Mouse (Mus musculus): ENCODE data around the gene Evi2. TPM values are rescaled to one million over a fixed set of nuclear protein-coding genes. Genes with fewer than 3 reads are reported as not detected.
A peak's percentile ranks its signal among the peaks of the same experiment; 100 is the strongest.

Gene Evi2
- polyA plus RNA-seq, 1 experiment: 0.16 TPM

- H3K27me3 ChIP-seq (ENCODE audit: control insufficient read depth, insufficient read depth, low read length): no peaks in the 10 kb centered on the region
- WGBS: 90% methylated on average over 7 of the region's 7 CpGs
- no peak overlapping the region for H3K4me3 ChIP-seq (replicated peaks; ENCODE audit: insufficient read depth, low read depth, low read length)
- no peak for TF ChIP-seq CTCF (IDR thresholded peaks at IDR 0.05; ENCODE audit: borderline replicate concordance, insufficient read depth, low read depth, low read length)
- TF ChIP-seq POLR2A (IDR thresholded peaks at IDR 0.05; ENCODE audit: borderline replicate concordance, insufficient read depth, low read length): no peak
- no peak for DNase-seq
- no peaks in the 10 kb centered on the region for H3K4me1 ChIP-seq (ENCODE audit: control insufficient read depth, insufficient read depth, low read length)
- H3K27ac ChIP-seq (ENCODE audit: insufficient read depth, low read length): no peak overlapping the region
Measured at GRCm38 (mm10) chr11:79563493-79563892, 33.1 kb upstream of the Evi2 start.

GRCm38 (mm10) chr11:79560536-79560935, 30.1 kb upstream of the Evi2 start:
- DNase-seq: no peak
- no peak overlapping the region for H3K4me3 ChIP-seq (replicated peaks; ENCODE audit: insufficient read depth, low read depth, low read length)
- no peak overlapping the region for H3K27ac ChIP-seq (ENCODE audit: insufficient read depth, low read length)
- no peaks in the 10 kb centered on the region for H3K4me1 ChIP-seq (ENCODE audit: control insufficient read depth, insufficient read depth, low read length)
- 95% methylated on average over 4 of the region's 4 CpGs for WGBS
- H3K27me3 ChIP-seq (ENCODE audit: control insufficient read depth, insufficient read depth, low read length): no peaks in the 10 kb centered on the region
- TF ChIP-seq CTCF (IDR thresholded peaks at IDR 0.05; ENCODE audit: borderline replicate concordance, insufficient read depth, low read depth, low read length): no peak
- TF ChIP-seq POLR2A (IDR thresholded peaks at IDR 0.05; ENCODE audit: borderline replicate concordance, insufficient read depth, low read length): no peak

DNA sequence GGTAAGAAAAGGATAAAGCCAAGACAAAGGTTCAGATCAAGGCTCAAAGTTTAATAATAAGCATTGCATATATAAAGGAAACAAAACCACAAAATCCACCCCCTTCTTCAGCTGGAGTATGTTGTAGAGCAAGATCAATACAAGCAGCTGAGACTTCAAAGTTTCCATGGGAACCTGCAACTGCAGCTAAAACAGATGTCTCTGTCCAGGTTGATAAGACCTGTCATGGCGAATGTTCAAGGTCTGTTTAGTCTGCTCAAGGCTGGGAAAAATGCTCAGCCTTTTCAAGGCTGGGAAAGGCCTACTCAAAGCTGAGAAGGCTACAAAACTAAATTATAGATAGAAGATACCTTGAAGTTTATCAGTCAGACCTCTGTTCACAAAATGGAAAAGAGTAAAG, 22.2 kb upstream of the Evi2 start:
- Histone ChIP-seq H3K4me3 (replicated peaks; ENCODE audit: insufficient read depth, low read depth, low read length) (no peak overlapping the region), H3K27ac (ENCODE audit: insufficient read depth, low read length) (no peak overlapping the region), H3K4me1 (ENCODE audit: control insufficient read depth, insufficient read depth, low read length) (no peaks in the 10 kb centered on the region), H3K27me3 (ENCODE audit: control insufficient read depth, insufficient read depth, low read length) (no peaks in the 10 kb centered on the region)
- TF ChIP-seq POLR2A (IDR thresholded peaks at IDR 0.05; ENCODE audit: borderline replicate concordance, insufficient read depth, low read length) (no peak), CTCF (IDR thresholded peaks at IDR 0.05; ENCODE audit: borderline replicate concordance, insufficient read depth, low read depth, low read length) (no peak)
- no peak for DNase-seq
- 93% methylated on average over 1 of the region's 1 CpGs for WGBS

GRCm38 (mm10) chr11:79536293-79536692, 5.9 kb upstream of the Evi2 start:
- H3K4me1 ChIP-seq (ENCODE audit: control insufficient read depth, insufficient read depth, low read length): peaks cover 10% of the 10 kb centered on the region
- H3K27ac ChIP-seq (ENCODE audit: insufficient read depth, low read length): no peak overlapping the region
- no peaks in the 10 kb centered on the region for H3K27me3 ChIP-seq (ENCODE audit: control insufficient read depth, insufficient read depth, low read length)
- 96% methylated on average over 3 of the region's 3 CpGs for WGBS
- no peak overlapping the region for H3K4me3 ChIP-seq (replicated peaks; ENCODE audit: insufficient read depth, low read depth, low read length)
- TF ChIP-seq CTCF (IDR thresholded peaks at IDR 0.05; ENCODE audit: borderline replicate concordance, insufficient read depth, low read depth, low read length): no peak
- no peak for TF ChIP-seq POLR2A (IDR thresholded peaks at IDR 0.05; ENCODE audit: borderline replicate concordance, insufficient read depth, low read length)
- DNase-seq: no peak

- no peak for DNase-seq
- Histone ChIP-seq H3K4me3 (replicated peaks; ENCODE audit: insufficient read depth, low read depth, low read length) (no peak overlapping the region), H3K4me1 (ENCODE audit: control insufficient read depth, insufficient read depth, low read length) (peaks cover 10% of the 10 kb centered on the region), H3K27ac (ENCODE audit: insufficient read depth, low read length) (no peak overlapping the region), H3K27me3 (ENCODE audit: control insufficient read depth, insufficient read depth, low read length) (no peaks in the 10 kb centered on the region)
- TF ChIP-seq CTCF (IDR thresholded peaks at IDR 0.05; ENCODE audit: borderline replicate concordance, insufficient read depth, low read depth, low read length): no peak
- TF ChIP-seq POLR2A (IDR thresholded peaks at IDR 0.05; ENCODE audit: borderline replicate concordance, insufficient read depth, low read length): no peak
- WGBS: 96% methylated on average over 4 of the region's 4 CpGs
Measured at GRCm38 (mm10) chr11:79535554-79535953, 5.2 kb upstream of the Evi2 start.

GRCm38 (mm10) chr11:79533950-79534690, 3.7 kb upstream of the Evi2 start:
- DNase-seq: peak; percentile 33 to 54
- WGBS: 22% methylated on average over 8 of the region's 8 CpGs
- TF ChIP-seq POLR2A (IDR thresholded peaks at IDR 0.05; ENCODE audit: borderline replicate concordance, insufficient read depth, low read length) (no peak), CTCF (IDR thresholded peaks at IDR 0.05; ENCODE audit: borderline replicate concordance, insufficient read depth, low read depth, low read length) (no peak)
- Histone ChIP-seq H3K27me3 (ENCODE audit: control insufficient read depth, insufficient read depth, low read length) (no peaks in the 10 kb centered on the region), H3K27ac (ENCODE audit: insufficient read depth, low read length) (no peak overlapping the region), H3K4me3 (replicated peaks; ENCODE audit: insufficient read depth, low read depth, low read length) (no peak overlapping the region), H3K4me1 (ENCODE audit: control insufficient read depth, insufficient read depth, low read length) (peaks cover 10% of the 10 kb centered on the region)

GRCm38 (mm10) chr11:79533311-79533710, 2.9 kb upstream of the Evi2 start:
- peak in 1 of 2 experiments; percentile 17 for DNase-seq
- Histone ChIP-seq H3K27ac (ENCODE audit: insufficient read depth, low read length) (no peak overlapping the region), H3K4me1 (ENCODE audit: control insufficient read depth, insufficient read depth, low read length) (peaks cover 10% of the 10 kb centered on the region), H3K4me3 (replicated peaks; ENCODE audit: insufficient read depth, low read depth, low read length) (no peak overlapping the region), H3K27me3 (ENCODE audit: control insufficient read depth, insufficient read depth, low read length) (no peaks in the 10 kb centered on the region)
- TF ChIP-seq POLR2A (IDR thresholded peaks at IDR 0.05; ENCODE audit: borderline replicate concordance, insufficient read depth, low read length) (no peak), CTCF (IDR thresholded peaks at IDR 0.05; ENCODE audit: borderline replicate concordance, insufficient read depth, low read depth, low read length) (no peak)
- 79% methylated on average over 6 of the region's 6 CpGs for WGBS

GRCm38 (mm10) chr11:79531485-79531884, 1.1 kb upstream of the Evi2 start:
- peaks cover 12% of the 10 kb centered on the region for H3K4me1 ChIP-seq (ENCODE audit: control insufficient read depth, insufficient read depth, low read length)
- H3K27me3 ChIP-seq (ENCODE audit: control insufficient read depth, insufficient read depth, low read length): no peaks in the 10 kb centered on the region
- no peak for DNase-seq
- H3K4me3 ChIP-seq (replicated peaks; ENCODE audit: insufficient read depth, low read depth, low read length): no peak overlapping the region
- WGBS: 96% methylated on average over 4 of the region's 4 CpGs
- TF ChIP-seq POLR2A (IDR thresholded peaks at IDR 0.05; ENCODE audit: borderline replicate concordance, insufficient read depth, low read length) (no peak), CTCF (IDR thresholded peaks at IDR 0.05; ENCODE audit: borderline replicate concordance, insufficient read depth, low read depth, low read length) (no peak)
- H3K27ac ChIP-seq (ENCODE audit: insufficient read depth, low read length): no peak overlapping the region

Measured in cerebellum, adult 2 months (tissue).